Mouse (Mus musculus) right cerebral cortex, postnatal 10 days (tissue): ENCODE results near the gene Dlg5.

Source experiments
- DNase-seq, 2 experiments: peaks; one replicate each; pipeline ENCODE4 v3.0.0; 2021; ENCODE audit warnings: low spot score in 2 of 2

Dlg5 gene

GRCm38 (mm10) chr14:24190131-24190530 is 55.6 kb downstream of the Dlg5 start:
- no peak for DNase-seq

- DNase-seq, result no peak
These were observed 56.1 kb downstream of the Dlg5 start for GRCm38 (mm10) chr14:24189598-24189997.

- DNase-seq, result no peak
These were observed 60.2 kb downstream of the Dlg5 start for GRCm38 (mm10) chr14:24185514-24185913.

GRCm38 (mm10) chr14:24182955-24183354 is 62.8 kb downstream of the Dlg5 start:
- DNase-seq, result no peak

GRCm38 (mm10) chr14:24181811-24182506 is 63.8 kb downstream of the Dlg5 start:
- peak; percentile 87 to 88 for DNase-seq

- DNase-seq, result no peak
These were observed 66.2 kb downstream of the Dlg5 start for GRCm38 (mm10) chr14:24179466-24179991.

GRCm38 (mm10) chr14:24176609-24177008 is 69.1 kb downstream of the Dlg5 start:
- no peak for DNase-seq

- no peak for DNase-seq
These were observed 72.4 kb downstream of the Dlg5 start for GRCm38 (mm10) chr14:24173326-24173725.

- peak in 1 of 2 experiments; percentile 46 for DNase-seq
These were observed 73.9 kb downstream of the Dlg5 start for GRCm38 (mm10) chr14:24171639-24172311.

GRCm38 (mm10) chr14:24166046-24166445 is 79.7 kb downstream of the Dlg5 start:
- no peak for DNase-seq

- DNase-seq, result no peak
These were observed 80.9 kb downstream of the Dlg5 start for GRCm38 (mm10) chr14:24164721-24165367.

- no peak for DNase-seq
These were observed 82.9 kb downstream of the Dlg5 start for GRCm38 (mm10) chr14:24162856-24163255.

- DNase-seq, result no peak
These were observed 96.8 kb downstream of the Dlg5 start for GRCm38 (mm10) chr14:24148892-24149291.

- DNase-seq, result no peak
These were observed 100.9 kb downstream of the Dlg5 start for GRCm38 (mm10) chr14:24144821-24145220.

GRCm38 (mm10) chr14:24144421-24144820 is 101.3 kb downstream of the Dlg5 start:
- no peak for DNase-seq

GRCm38 (mm10) chr14:24142926-24143430 is 102.7 kb downstream of the Dlg5 start:
- peak in 1 of 2 experiments; percentile 10 for DNase-seq

- no peak for DNase-seq
These were observed 104.0 kb downstream of the Dlg5 start for GRCm38 (mm10) chr14:24141727-24142126.

GRCm38 (mm10) chr14:24140297-24140812 is 105.4 kb downstream of the Dlg5 start:
- peak in 1 of 2 experiments; percentile 18 for DNase-seq

GRCm38 (mm10) chr14:24136908-24137307 is 108.8 kb downstream of the Dlg5 start:
- peak in 1 of 2 experiments; percentile 14 for DNase-seq

- peak in 1 of 2 experiments; percentile 24 for DNase-seq
These were observed 111.0 kb downstream of the Dlg5 start for GRCm38 (mm10) chr14:24134623-24135290.

- DNase-seq, result no peak
These were observed 111.9 kb downstream of the Dlg5 start for GRCm38 (mm10) chr14:24133801-24134200.
